Mouse (Mus musculus): ENCODE data around the gene Atg4a-ps. TPM values are rescaled to one million over a fixed set of nuclear protein-coding genes. Genes with fewer than 3 reads are reported as not detected.

The Atg4a-ps gene
- polyA plus RNA-seq, 1 experiment from 2014 or later = 0.47 TPM

- H3K9ac ChIP-seq (ENCODE audit: low read depth, low read length) = no peak overlapping the region
- 49% methylated on average over 1 of the region's 1 CpGs for WGBS
- H3K27ac ChIP-seq (replicated peaks; ENCODE audit: low read depth, low read length) = no peak overlapping the region
- no peaks in the 10 kb centered on the region for H3K36me3 ChIP-seq (ENCODE audit: control insufficient read depth, insufficient read depth, low read length)
- H3K27me3 ChIP-seq (replicated peaks; ENCODE audit: control insufficient read depth, insufficient read depth, low read length) = no peaks in the 10 kb centered on the region
- H3K4me1 ChIP-seq (ENCODE audit: control insufficient read depth, insufficient read depth, low read length) = peaks cover 4% of the 10 kb centered on the region; the same call in 1 of the 2 replicates
- H3K4me3 ChIP-seq (ENCODE audit: low read depth, low read length) = no peak overlapping the region
- no peak for DNase-seq (ENCODE audit: low spot score)
- ATAC-seq (ENCODE audit: low read depth) = no peak
- no peaks in the 10 kb centered on the region for H3K9me3 ChIP-seq (ENCODE audit: control insufficient read depth, low read length)
- no peak overlapping the region for H3K4me2 ChIP-seq (ENCODE audit: low read depth, low read length)
These were observed 44.3 kb downstream of the Atg4a-ps start for GRCm38 (mm10) chr3:103601561-103601960.

GRCm38 (mm10) chr3:103601011-103601410, 44.9 kb downstream of the Atg4a-ps start:
- 50% methylated on average over 7 of the region's 7 CpGs for WGBS
- H3K4me2 ChIP-seq (ENCODE audit: low read depth, low read length) = no peak overlapping the region
- H3K36me3 ChIP-seq (ENCODE audit: control insufficient read depth, insufficient read depth, low read length) = no peaks in the 10 kb centered on the region
- no peak overlapping the region for H3K27ac ChIP-seq (replicated peaks; ENCODE audit: low read depth, low read length)
- no peaks in the 10 kb centered on the region for H3K27me3 ChIP-seq (replicated peaks; ENCODE audit: control insufficient read depth, insufficient read depth, low read length)
- H3K9ac ChIP-seq (ENCODE audit: low read depth, low read length) = no peak overlapping the region
- no peaks in the 10 kb centered on the region for H3K9me3 ChIP-seq (ENCODE audit: control insufficient read depth, low read length)
- H3K4me3 ChIP-seq (ENCODE audit: low read depth, low read length) = no peak overlapping the region
- ATAC-seq (ENCODE audit: low read depth) = no peak
- peaks cover 4% of the 10 kb centered on the region; the same call in 1 of the 2 replicates for H3K4me1 ChIP-seq (ENCODE audit: control insufficient read depth, insufficient read depth, low read length)
- DNase-seq (ENCODE audit: low spot score) = no peak

GRCm38 (mm10) chr3:103597586-103597985, 48.3 kb downstream of the Atg4a-ps start:
- no peak for DNase-seq (ENCODE audit: low spot score)
- no peak overlapping the region for H3K4me2 ChIP-seq (ENCODE audit: low read depth, low read length)
- no peaks in the 10 kb centered on the region for H3K27me3 ChIP-seq (replicated peaks; ENCODE audit: control insufficient read depth, insufficient read depth, low read length)
- 68% methylated on average over 4 of the region's 4 CpGs for WGBS
- no peak overlapping the region for H3K4me3 ChIP-seq (ENCODE audit: low read depth, low read length)
- H3K36me3 ChIP-seq (ENCODE audit: control insufficient read depth, insufficient read depth, low read length) = no peaks in the 10 kb centered on the region
- H3K9me3 ChIP-seq (ENCODE audit: control insufficient read depth, low read length) = no peaks in the 10 kb centered on the region
- peaks cover 12% of the 10 kb centered on the region for H3K4me1 ChIP-seq (ENCODE audit: control insufficient read depth, insufficient read depth, low read length)
- H3K27ac ChIP-seq (replicated peaks; ENCODE audit: low read depth, low read length) = no peak overlapping the region
- no peak for ATAC-seq (ENCODE audit: low read depth)
- H3K9ac ChIP-seq (ENCODE audit: low read depth, low read length) = no peak overlapping the region

GRCm38 (mm10) chr3:103595271-103595810, 50.5 kb downstream of the Atg4a-ps start:
- WGBS = 85% methylated on average over 7 of the region's 7 CpGs
- Histone ChIP-seq H3K4me1 (ENCODE audit: control insufficient read depth, insufficient read depth, low read length) (peaks cover 8% of the 10 kb centered on the region), H3K4me2 (ENCODE audit: low read depth, low read length) (no peak overlapping the region), H3K27ac (replicated peaks; ENCODE audit: low read depth, low read length) (no peak overlapping the region), H3K9ac (ENCODE audit: low read depth, low read length) (no peak overlapping the region), H3K4me3 (ENCODE audit: low read depth, low read length) (no peak overlapping the region), H3K27me3 (replicated peaks; ENCODE audit: control insufficient read depth, insufficient read depth, low read length) (no peaks in the 10 kb centered on the region), H3K9me3 (ENCODE audit: control insufficient read depth, low read length) (no peaks in the 10 kb centered on the region), H3K36me3 (ENCODE audit: control insufficient read depth, insufficient read depth, low read length) (no peaks in the 10 kb centered on the region)
- DNase-seq (ENCODE audit: low spot score) (no peak), ATAC-seq (ENCODE audit: low read depth) (no peak)

Small RNA genes lying within 50 kb of the gene (microRNA-seq; reads per million reads assigned to microRNA genes)
- gene Gm25325 (ENCODE audit: borderline number of aligned reads) = not detected

Other genes starting within 250 kb of the Atg4a-ps start
- 1.7 and 1.9 TPM in 2 replicates for gene Syt6, start 70.8 kb downstream of the Atg4a-ps start, polyA plus RNA-seq (2014; fragmentation: Nextera tagmentation; extraction: Ambion mirVana)
- gene Olfml3, start 91.9 kb upstream of the Atg4a-ps start, polyA plus RNA-seq (2014; fragmentation: Nextera tagmentation; extraction: Ambion mirVana) = 73.3 and 79.1 TPM in 2 replicates
- not detected in 2 replicates for gene Gm10964, start 93.3 kb upstream of the Atg4a-ps start, polyA plus RNA-seq (2014; fragmentation: Nextera tagmentation; extraction: Ambion mirVana)
- 15.4 and 17.3 TPM in 2 replicates for gene Hipk1, start 145.5 kb upstream of the Atg4a-ps start, polyA plus RNA-seq (2014; fragmentation: Nextera tagmentation; extraction: Ambion mirVana)
- 22.3 and 25.9 TPM in 2 replicates for gene Dclre1b, start 163.4 kb upstream of the Atg4a-ps start, polyA plus RNA-seq (2014; fragmentation: Nextera tagmentation; extraction: Ambion mirVana)
- gene Ap4b1, start 163.5 kb upstream of the Atg4a-ps start, polyA plus RNA-seq (2014; fragmentation: Nextera tagmentation; extraction: Ambion mirVana) = 23.9 and 24.9 TPM in 2 replicates
- 0.17 and 0.41 TPM in 2 replicates for gene Gm43064, start 163.5 kb upstream of the Atg4a-ps start, polyA plus RNA-seq (2014; fragmentation: Nextera tagmentation; extraction: Ambion mirVana)
- gene Bcl2l15, start 186.5 kb upstream of the Atg4a-ps start, polyA plus RNA-seq (2014; fragmentation: Nextera tagmentation; extraction: Ambion mirVana) = 0.42 and 0.63 TPM in 2 replicates
- gene Ptpn22, start 213.7 kb upstream of the Atg4a-ps start, polyA plus RNA-seq (2014; fragmentation: Nextera tagmentation; extraction: Ambion mirVana) = 0.76 and 0.96 TPM in 2 replicates